ENCODE assay signal across 17 mouse cellular contexts in genomic region chr15:83906472-83906871, GRCm38 (mm10).
DNase-seq lines count a peak whose midpoint lies in the region; ATAC-seq and TF ChIP-seq lines count a peak whose summit lies in the region.
"Had no signal": no experiment of that assay in that cellular context is flagged by ENCODE, and none has a peak within 500 bp of the region (broad histone marks: within the 10 kb centered on the region; RNA-seq: fewer than 3 reads in every experiment).

No protein-coding gene starts in this region.

- no peak overlapping the region for H3K9ac ChIP-seq in lung, postnatal 0 days (replicated peaks; ENCODE audit: low read depth)
- H3K9ac ChIP-seq: liver, embryonic 12.5 days; midbrain, embryonic 12.5 days had no signal

- H3K4me2 ChIP-seq in lung, postnatal 0 days (replicated peaks; ENCODE audit: low read depth, low read length) = no peak overlapping the region
- H3K4me2 ChIP-seq: liver, embryonic 12.5 days; midbrain, embryonic 12.5 days had no signal

- no peaks in the 10 kb centered on the region for H3K9me3 ChIP-seq in lung, postnatal 0 days (ENCODE audit: low read length)
- H3K9me3 ChIP-seq: heart, embryonic 10.5 days; liver, embryonic 12.5 days; midbrain, embryonic 12.5 days had no signal

- no peaks in the 10 kb centered on the region for H3K27me3 ChIP-seq in lung, postnatal 0 days (replicated peaks; ENCODE audit: insufficient read depth, low read length)
- H3K27me3 ChIP-seq: liver, embryonic 12.5 days; midbrain, embryonic 12.5 days had no signal

- peak; percentile 16 to 54 for DNase-seq in layer of hippocampus, adult 18-20 months (ENCODE audit: low spot score in 2 of 2)
- no peak for DNase-seq in layer of hippocampus, adult 11-12 months (ENCODE audit: low spot score)
- DNase-seq in lung, postnatal 0 days (ENCODE audit: low spot score) = peak; percentile 11
- DNase-seq in lung, postnatal 10 days = no peak
- peak; percentile 43 for DNase-seq in brain, embryonic 18.5 days (ENCODE audit: low read depth, low spot score)
- DNase-seq in telencephalon, adult 2 months (ENCODE audit: low read depth, low spot score) = peak; percentile 62
- no peak for DNase-seq in thymus, postnatal 0 days (ENCODE audit: low spot score)
- DNase-seq: adrenal gland, adult 8-10 months; cerebellum, adult 8-10 months; cerebellum, postnatal 36 days; heart, postnatal 4 days; kidney, adult 18-20 months; lung, adult 18-20 months; thymus, postnatal 4 days had no signal

- TF ChIP-seq CTCF in lung, postnatal 0 days (IDR thresholded peaks at IDR 0.05) = no peak

- no peak overlapping the region for H3K4me3 ChIP-seq in lung, postnatal 0 days (ENCODE audit: low read depth, low read length)
- H3K4me3 ChIP-seq: heart, embryonic 10.5 days; liver, embryonic 12.5 days; midbrain, embryonic 12.5 days had no signal

- no peak for TF ChIP-seq EP300 in lung, postnatal 0 days (IDR thresholded peaks at IDR 0.05)

- no peaks in the 10 kb centered on the region for H3K36me3 ChIP-seq in lung, postnatal 0 days (ENCODE audit: insufficient read depth, low read length)
- H3K36me3 ChIP-seq: heart, embryonic 10.5 days; liver, embryonic 12.5 days; midbrain, embryonic 12.5 days had no signal

- 81% methylated on average over 13 of the region's 13 CpGs for WGBS in lung, postnatal 0 days

- H3K4me1 ChIP-seq in lung, postnatal 0 days (ENCODE audit: insufficient read depth, low read depth, low read length) = no peaks in the 10 kb centered on the region
- H3K4me1 ChIP-seq: heart, embryonic 10.5 days; liver, embryonic 12.5 days had no signal

- ATAC-seq in lung, postnatal 0 days = no peak
- ATAC-seq: liver, embryonic 12.5 days had no signal

- H3K27ac ChIP-seq in lung, postnatal 0 days (ENCODE audit: low read length) = no peak overlapping the region
- H3K27ac ChIP-seq: heart, embryonic 10.5 days; liver, embryonic 12.5 days; midbrain, embryonic 12.5 days had no signal

Comparison
In these comparisons a context has a peak if more than half of its experiments do, and no peak if none do; other contexts are left out.
1. DNase-seq: peak in layer of hippocampus, adult 18-20 months (2 of 2), lung, postnatal 0 days (single experiment), brain, embryonic 18.5 days (single experiment) and telencephalon, adult 2 months (single experiment); none in layer of hippocampus, adult 11-12 months (single experiment), lung, postnatal 10 days (single experiment) and thymus, postnatal 0 days (single experiment).